Mouse (Mus musculus) midbrain, embryonic 12.5 days (tissue): ENCODE measurements around the gene Cbfa2t3. TPM values are rescaled to one million over a fixed set of nuclear protein-coding genes. Genes with fewer than 3 reads are reported as not detected.

ENCODE experiments used
- ATAC-seq: fragments of 200-750 bp; cut with Nextera tagmentation; 2 replicates; pipeline ENCODE4 v1.8.0; 2017; ENCODE audit warnings: low read depth, moderate TSS enrichment, moderate library complexity; ENCODE audit not compliant: low FRiP score
- H3K27ac ChIP-seq: fragments of 300-500 bp; sonication (generic); replicated peaks from 2 replicates; pipeline ENCODE4 v1.5.1; 2016; ENCODE audit warnings: mild to moderate bottlenecking
- H3K27me3 ChIP-seq: fragments of 300-500 bp; sonication (generic); 2 replicates; pipeline ENCODE4 v1.6.1; 2016; ENCODE audit warnings: mild to moderate bottlenecking
- H3K36me3 ChIP-seq: fragments of 300-500 bp; sonication (generic); 2 replicates; pipeline ENCODE4 v1.6.1; 2016
- H3K4me1 ChIP-seq: fragments of 300-500 bp; sonication (generic); 2 replicates; pipeline ENCODE4 v1.6.1; 2016
- H3K4me2 ChIP-seq: fragments of 300-500 bp; sonication (generic); replicated peaks from 2 replicates; pipeline ENCODE4 v1.6.1; 2016; ENCODE audit warnings: mild to moderate bottlenecking, moderate library complexity
- H3K4me3 ChIP-seq: fragments of 300-500 bp; sonication (generic); 2 replicates; pipeline ENCODE4 v1.5.1; 2016; ENCODE audit warnings: mild to moderate bottlenecking
- H3K9ac ChIP-seq: fragments of 300-500 bp; sonication (generic); replicated peaks from 2 replicates; pipeline ENCODE4 v1.6.1; 2016; ENCODE audit warnings: mild to moderate bottlenecking, moderate library complexity
- H3K9me3 ChIP-seq: fragments of 300-500 bp; sonication (generic); 2 replicates; pipeline ENCODE4 v1.6.1; 2016; ENCODE audit warnings: mild to moderate bottlenecking
- WGBS: fragments of 180-500 bp; shearing (Covaris S2); methylation state at CpG from one replicate; pipeline ENCODE4 v1.1.7; 2016; 5-methylcytosine and 5-hydroxymethylcytosine counted together
- polyA plus RNA-seq: library from polyadenylated mRNA; unstranded; fragments of >200 nt; fragmentation: Nextera tagmentation; extraction: Ambion mirVana; gene quantifications from 2 replicates; pipeline ENCODE4 v1.2.1, GENCODE M21; 2016

Gene Cbfa2t3
- polyA plus RNA-seq, 1 experiment from 2014 or later, result 12.9 TPM

GRCm38 (mm10) chr8:122735110-122735509 is 36.2 kb upstream of the Cbfa2t3 start:
- Histone ChIP-seq H3K27me3 (peaks cover 14% of the 10 kb centered on the region), H3K9me3 (no peaks in the 10 kb centered on the region), H3K9ac (no peak overlapping the region; the same call in 1 of the 2 replicates), H3K36me3 (no peaks in the 10 kb centered on the region), H3K27ac (0 out of 2 replicates have a peak overlapping the region, but pooled peaks have one; percentile 17), H3K4me3 (no peak overlapping the region), H3K4me1 (peaks cover 40% of the 10 kb centered on the region), H3K4me2 (no peak overlapping the region)
- 52% methylated on average over 3 of the region's 3 CpGs for WGBS
- no peak for ATAC-seq

DNA sequence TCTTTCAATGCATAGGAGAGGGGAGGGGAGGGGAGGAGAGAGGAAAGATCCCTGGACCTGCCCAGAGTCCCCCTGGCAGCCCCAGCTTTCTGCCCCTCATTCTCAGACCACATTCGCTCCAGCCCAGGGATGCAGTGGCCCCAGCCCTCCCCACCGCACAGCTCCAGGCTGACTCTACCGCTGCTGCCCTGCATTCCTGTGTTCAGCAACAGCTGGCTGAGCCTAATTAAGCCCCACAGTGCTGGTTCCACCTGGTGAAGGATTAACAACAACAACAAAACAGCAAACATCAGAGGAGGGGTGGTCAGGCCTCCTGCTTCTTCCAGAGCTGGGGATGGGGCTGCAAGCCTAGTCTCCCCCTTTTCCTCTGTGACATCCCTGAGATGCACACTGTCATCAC is 29.7 kb upstream of the Cbfa2t3 start:
- Histone ChIP-seq H3K4me2 (no peak overlapping the region), H3K9ac (no peak overlapping the region), H3K27ac (no peak overlapping the region), H3K36me3 (no peaks in the 10 kb centered on the region), H3K4me3 (no peak overlapping the region), H3K4me1 (peaks cover 9% of the 10 kb centered on the region; the same call in 1 of the 2 replicates), H3K9me3 (no peaks in the 10 kb centered on the region), H3K27me3 (peaks cover 14% of the 10 kb centered on the region)
- WGBS, result 11% methylated on average over 3 of the region's 3 CpGs
- ATAC-seq, result no peak

DNA sequence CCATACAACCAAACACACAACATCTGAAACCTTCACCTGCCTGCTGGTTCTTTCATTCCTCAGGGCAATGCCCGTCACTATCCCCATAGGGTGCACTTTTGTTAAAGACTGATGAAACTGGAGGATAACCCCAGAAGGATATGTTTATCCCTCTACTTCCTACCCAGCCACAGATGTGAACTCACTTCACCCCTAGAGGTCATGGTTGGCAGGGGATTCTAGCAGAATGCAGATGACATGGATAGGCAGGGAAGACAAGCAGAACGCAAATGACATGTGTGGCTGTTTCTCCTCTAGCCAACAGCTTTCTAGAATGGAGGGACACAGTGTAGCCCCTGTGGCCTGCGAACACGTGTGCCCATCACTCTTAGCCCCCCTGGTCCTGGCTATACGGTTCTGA is 28.5 kb upstream of the Cbfa2t3 start:
- Histone ChIP-seq H3K9me3 (no peaks in the 10 kb centered on the region), H3K27me3 (peaks cover 10% of the 10 kb centered on the region; the same call in 1 of the 2 replicates), H3K4me2 (no peak overlapping the region), H3K36me3 (no peaks in the 10 kb centered on the region), H3K4me3 (no peak overlapping the region), H3K27ac (no peak overlapping the region), H3K4me1 (peaks cover 9% of the 10 kb centered on the region; the same call in 1 of the 2 replicates), H3K9ac (no peak overlapping the region)
- 78% methylated on average over 5 of the region's 5 CpGs for WGBS
- no peak for ATAC-seq

DNA sequence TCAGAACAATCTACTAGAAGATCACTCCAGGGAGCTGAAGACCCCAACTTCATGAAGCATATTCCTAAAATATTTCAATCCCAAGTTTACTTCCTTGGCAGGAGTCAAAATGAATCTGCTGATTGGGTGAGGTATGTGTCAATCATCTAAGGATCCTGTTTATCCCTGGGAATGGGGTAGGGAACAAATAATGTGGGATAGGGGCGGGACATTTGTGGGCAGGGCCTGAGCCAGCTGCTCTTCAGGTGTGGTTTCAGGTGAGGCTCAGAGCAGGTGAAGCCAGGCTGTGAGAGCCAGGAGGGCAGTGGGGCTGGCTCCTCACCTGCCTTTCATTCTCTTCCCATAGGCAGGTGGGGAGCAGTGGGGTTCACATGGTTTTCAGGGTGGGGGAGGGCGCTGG is 27.9 kb upstream of the Cbfa2t3 start:
- Histone ChIP-seq H3K9ac (no peak overlapping the region), H3K36me3 (no peaks in the 10 kb centered on the region), H3K27me3 (peaks cover 11% of the 10 kb centered on the region), H3K9me3 (no peaks in the 10 kb centered on the region), H3K4me2 (no peak overlapping the region), H3K4me3 (no peak overlapping the region), H3K4me1 (peaks cover 9% of the 10 kb centered on the region; the same call in 1 of the 2 replicates), H3K27ac (no peak overlapping the region)
- no peak for ATAC-seq
- 49% methylated on average over 2 of the region's 2 CpGs for WGBS

- H3K4me2 ChIP-seq, result no peak overlapping the region
- H3K27me3 ChIP-seq, result peaks cover 16% of the 10 kb centered on the region
- no peak overlapping the region for H3K4me3 ChIP-seq
- ATAC-seq, result no peak
- no peaks in the 10 kb centered on the region for H3K9me3 ChIP-seq
- H3K9ac ChIP-seq, result no peak overlapping the region
- H3K36me3 ChIP-seq, result no peaks in the 10 kb centered on the region
- no peak overlapping the region for H3K27ac ChIP-seq
- peaks cover 20% of the 10 kb centered on the region for H3K4me1 ChIP-seq
- WGBS, result 89% methylated on average over 6 of the region's 6 CpGs
These were observed 26.3 kb upstream of the Cbfa2t3 start for GRCm38 (mm10) chr8:122725187-122725586.

GRCm38 (mm10) chr8:122720811-122721640 is 22.1 kb upstream of the Cbfa2t3 start:
- Histone ChIP-seq H3K4me1 (peaks cover 20% of the 10 kb centered on the region), H3K27me3 (peaks cover 19% of the 10 kb centered on the region), H3K9me3 (no peaks in the 10 kb centered on the region), H3K27ac (peak overlapping the region; percentile 85), H3K4me3 (no peak overlapping the region), H3K9ac (no peak overlapping the region; the same call in 1 of the 2 replicates), H3K36me3 (no peaks in the 10 kb centered on the region), H3K4me2 (peak overlapping the region; percentile 42)
- peak; percentile 11; the same call in 1 of the 2 replicates for ATAC-seq
- WGBS, result 62% methylated on average over 14 of the region's 14 CpGs

- Histone ChIP-seq H3K4me2 (peak overlapping the region; percentile 42), H3K36me3 (no peaks in the 10 kb centered on the region), H3K4me1 (peaks cover 20% of the 10 kb centered on the region), H3K9me3 (no peaks in the 10 kb centered on the region), H3K4me3 (peak overlapping the region; percentile 21), H3K27ac (peak overlapping the region; percentile 85), H3K9ac (no peak overlapping the region; the same call in 1 of the 2 replicates), H3K27me3 (peaks cover 19% of the 10 kb centered on the region)
- WGBS, result 13% methylated on average over 25 of the region's 25 CpGs
- peak; percentile 75 for ATAC-seq
These were observed 21.3 kb upstream of the Cbfa2t3 start for GRCm38 (mm10) chr8:122720070-122720729.

DNA sequence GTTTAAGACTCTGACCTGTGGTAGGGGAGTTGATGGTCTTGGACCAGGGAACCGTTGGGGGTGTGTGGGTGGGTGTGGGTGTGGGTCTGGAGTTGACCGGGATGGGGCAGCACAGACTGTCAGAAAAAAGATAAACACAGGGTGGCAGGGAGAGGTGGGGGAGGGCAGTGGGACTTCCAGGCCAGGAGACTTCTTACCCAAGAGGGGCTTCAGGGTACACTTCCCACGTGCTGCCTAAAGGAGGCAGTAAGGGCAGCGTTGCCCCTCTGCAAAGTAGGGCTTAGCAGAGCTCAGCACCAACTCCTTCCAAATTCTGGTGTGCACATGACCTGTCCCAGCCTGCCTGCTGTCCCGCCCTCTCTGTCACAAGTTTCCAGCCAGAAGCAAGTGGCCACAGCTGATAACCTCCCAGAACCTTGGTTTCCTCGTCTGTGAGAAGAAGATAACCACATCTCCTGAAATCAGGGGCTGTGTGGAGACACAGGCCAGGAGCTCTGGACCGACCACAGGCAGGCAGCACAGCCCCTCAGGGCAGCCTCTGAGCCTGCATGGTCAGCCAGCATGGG is 20.7 kb upstream of the Cbfa2t3 start:
- H3K9me3 ChIP-seq, result no peaks in the 10 kb centered on the region
- WGBS, result 34% methylated on average over 7 of the region's 7 CpGs
- no peaks in the 10 kb centered on the region for H3K36me3 ChIP-seq
- peak overlapping the region; percentile 85 for H3K27ac ChIP-seq
- H3K27me3 ChIP-seq, result peaks cover 19% of the 10 kb centered on the region
- no peak overlapping the region for H3K4me3 ChIP-seq
- H3K4me2 ChIP-seq, result peak overlapping the region; percentile 42
- peak; percentile 69 for ATAC-seq
- no peak overlapping the region; the same call in 1 of the 2 replicates for H3K9ac ChIP-seq
- H3K4me1 ChIP-seq, result peaks cover 20% of the 10 kb centered on the region

GRCm38 (mm10) chr8:122718711-122719499 is 20.0 kb upstream of the Cbfa2t3 start:
- H3K27me3 ChIP-seq, result peaks cover 19% of the 10 kb centered on the region
- no peak overlapping the region for H3K4me2 ChIP-seq
- H3K27ac ChIP-seq, result peak overlapping the region; percentile 85; the same call in 1 of the 2 replicates

GRCm38 (mm10) chr8:122717869-122718509 is 19.1 kb upstream of the Cbfa2t3 start:
- Histone ChIP-seq H3K36me3 (no peaks in the 10 kb centered on the region), H3K4me2 (no peak overlapping the region), H3K27ac (no peak overlapping the region), H3K9me3 (no peaks in the 10 kb centered on the region), H3K4me3 (no peak overlapping the region), H3K4me1 (peaks cover 20% of the 10 kb centered on the region), H3K27me3 (peaks cover 19% of the 10 kb centered on the region), H3K9ac (no peak overlapping the region)
- no peak for ATAC-seq
- WGBS, result 86% methylated on average over 10 of the region's 10 CpGs

More at GRCm38 (mm10) chr8:122718711-122719499, 20.0 kb upstream of the Cbfa2t3 start:
- no peak overlapping the region for H3K9ac ChIP-seq
- no peak overlapping the region for H3K4me3 ChIP-seq
- H3K36me3 ChIP-seq, result no peaks in the 10 kb centered on the region
- H3K4me1 ChIP-seq, result peaks cover 20% of the 10 kb centered on the region
- 86% methylated on average over 14 of the region's 14 CpGs for WGBS
- no peak for ATAC-seq
- no peaks in the 10 kb centered on the region for H3K9me3 ChIP-seq

GRCm38 (mm10) chr8:122716566-122716965 is 17.7 kb upstream of the Cbfa2t3 start:
- peaks cover 12% of the 10 kb centered on the region for H3K27me3 ChIP-seq
- peaks cover 20% of the 10 kb centered on the region for H3K4me1 ChIP-seq

More at GRCm38 (mm10) chr8:122716566-122716965, 17.7 kb upstream of the Cbfa2t3 start:
- 84% methylated on average over 8 of the region's 8 CpGs for WGBS
- H3K9ac ChIP-seq, result no peak overlapping the region
- ATAC-seq, result no peak
- H3K9me3 ChIP-seq, result no peaks in the 10 kb centered on the region
- no peak overlapping the region for H3K4me3 ChIP-seq
- H3K27ac ChIP-seq, result no peak overlapping the region
- no peak overlapping the region for H3K4me2 ChIP-seq
- H3K36me3 ChIP-seq, result no peaks in the 10 kb centered on the region
